Mouse (Mus musculus): ENCODE data around the gene Tex44. TPM values are rescaled to one million over a fixed set of nuclear protein-coding genes. Genes with fewer than 3 reads are reported as not detected.

Gene Tex44
- total RNA-seq, 2 experiments from 2014 or later: not detected

Other genes with a start within 250 kb of the Tex44 start
- not detected for gene B3gnt7, start 123.5 kb upstream of the Tex44 start, total RNA-seq (2021)
- 100 to 1,000 TPM in 1 of 2 experiments, 10 to 100 TPM in 1; 79.3 to 101 TPM for gene Ncl, start 66.9 kb upstream of the Tex44 start, total RNA-seq (2021)
- not detected for gene Nmur1, start 101 bp upstream of the Tex44 start, total RNA-seq (2021)
- gene Ptma, start 100.4 kb downstream of the Tex44 start, total RNA-seq (2021): 10 to 100 TPM; 74.6 to 88.0 TPM
- 10 to 100 TPM; 22.8 to 25.1 TPM for gene Pde6d, start 156.3 kb downstream of the Tex44 start, total RNA-seq (2021)
- gene Cops7b, start 156.6 kb downstream of the Tex44 start, total RNA-seq (2021): 1 to 10 TPM; 7.8 to 9.1 TPM
- gene Nppc, start 244.2 kb downstream of the Tex44 start, total RNA-seq (2021): 1 to 10 TPM in 1 of 2 experiments, under 1 TPM in 1; 0.32 to 1.4 TPM